Mouse (Mus musculus): ENCODE measurements at regions not wholly inside any gene's neighbourhood (a gene's known extent, or its start where the extent isn't known, plus 50 kb on each side); places are given as distances from the start of the nearest gene placed in this dataset.

DNA sequence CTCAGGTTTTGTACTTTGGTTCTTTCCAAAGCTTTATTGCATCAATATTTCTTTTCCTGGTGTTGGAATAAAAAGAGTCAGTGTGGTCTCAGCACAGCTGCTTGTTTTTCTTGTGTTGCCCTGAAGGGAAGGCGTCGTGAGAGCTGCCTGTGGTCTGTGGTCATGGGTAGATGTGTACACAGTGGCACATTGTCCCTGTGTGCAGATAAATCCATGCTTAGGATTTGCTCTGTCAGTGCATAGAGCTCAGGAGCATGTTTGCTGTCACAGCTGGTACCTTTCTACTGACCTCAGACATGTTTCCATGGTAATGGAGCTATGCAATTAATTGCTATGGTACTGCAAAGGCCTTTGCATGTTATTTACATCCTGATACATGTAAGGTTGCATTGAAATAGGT is 213.5 kb upstream of the Rasgrp1 start:
- DNase-seq (ENCODE audit: low read depth, low spot score), result no peak
- no peak for TF ChIP-seq CHD2 (IDR thresholded peaks at IDR 0.05; ENCODE audit: low read depth, low read length)
- no peak for TF ChIP-seq HCFC1 (IDR thresholded peaks at IDR 0.05; ENCODE audit: borderline replicate concordance, insufficient read depth, low read length)
- TF ChIP-seq MAFK (IDR thresholded peaks at IDR 0.05; ENCODE audit: insufficient read depth, low read depth, low read length), result no peak
- no peak for TF ChIP-seq ZNF384 (IDR thresholded peaks at IDR 0.05; ENCODE audit: low read depth, low read length)
- no peak for TF ChIP-seq ZC3H11A (IDR thresholded peaks at IDR 0.05; ENCODE audit: borderline replicate concordance, low read depth, low read length)
- Histone ChIP-seq H3K4me1 (ENCODE audit: control insufficient read depth in 2 of 2, insufficient read depth in 2 of 2, low read length in 2 of 2, poor library complexity in 1 of 2) (no peaks in the 10 kb centered on the region), H3K9me3 (ENCODE audit: control insufficient read depth, insufficient read depth, low read depth, low read length) (no peaks in the 10 kb centered on the region), H3K4me3 (ENCODE audit: insufficient read depth in 1 of 2, low read depth in 1 of 2, low read length in 2 of 2, poor library complexity in 1 of 2, severe bottlenecking in 1 of 2) (no peak overlapping the region), H3K27ac (ENCODE audit: insufficient read depth, low read depth, low read length, poor library complexity, severe bottlenecking) (no peak overlapping the region), H3K9ac (ENCODE audit: insufficient read depth, low read depth, low read length, poor library complexity, severe bottlenecking) (no peak overlapping the region), H3K36me3 (ENCODE audit: control insufficient read depth, insufficient read depth, low read length, poor library complexity, severe bottlenecking) (no peaks in the 10 kb centered on the region)
- in situ Hi-C loops (cut with MboI; ENCODE audit: low sequenced_read_pairs in 2 of 2, unreplicated experiment in 2 of 2), result no loop called here

DNA sequence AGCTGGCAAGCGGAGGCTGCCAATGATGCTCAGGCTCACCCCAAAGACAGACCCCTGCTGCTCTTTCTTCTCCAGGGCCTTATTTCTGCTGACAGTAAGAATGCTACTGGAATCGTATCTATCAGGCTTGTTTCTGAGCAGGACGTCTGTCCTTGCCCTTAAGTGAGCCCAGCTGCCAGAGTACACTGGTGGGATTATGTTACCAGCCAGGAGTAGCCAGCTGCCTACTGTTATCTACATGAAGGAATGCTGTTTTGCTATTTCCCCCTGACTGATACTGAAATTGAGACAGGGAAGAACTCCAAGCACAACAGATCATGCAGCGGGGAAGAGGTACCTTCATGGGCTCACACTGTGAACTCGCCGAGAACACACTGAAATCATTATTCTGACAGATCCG is 228.2 kb upstream of the Rasgrp1 start:
- Histone ChIP-seq H3K36me3 (ENCODE audit: control insufficient read depth, insufficient read depth, low read length, poor library complexity, severe bottlenecking) (no peaks in the 10 kb centered on the region), H3K4me1 (ENCODE audit: control insufficient read depth in 2 of 2, insufficient read depth in 2 of 2, low read length in 2 of 2, poor library complexity in 1 of 2) (no peaks in the 10 kb centered on the region), H3K9ac (ENCODE audit: insufficient read depth, low read depth, low read length, poor library complexity, severe bottlenecking) (no peak overlapping the region), H3K4me3 (ENCODE audit: insufficient read depth in 1 of 2, low read depth in 1 of 2, low read length in 2 of 2, poor library complexity in 1 of 2, severe bottlenecking in 1 of 2) (no peak overlapping the region), H3K9me3 (ENCODE audit: control insufficient read depth, insufficient read depth, low read depth, low read length) (no peaks in the 10 kb centered on the region), H3K27ac (ENCODE audit: insufficient read depth, low read depth, low read length, poor library complexity, severe bottlenecking) (no peak overlapping the region)
- TF ChIP-seq HCFC1 (IDR thresholded peaks at IDR 0.05; ENCODE audit: borderline replicate concordance, insufficient read depth, low read length) (no peak), ZNF384 (IDR thresholded peaks at IDR 0.05; ENCODE audit: low read depth, low read length) (no peak), ZC3H11A (IDR thresholded peaks at IDR 0.05; ENCODE audit: borderline replicate concordance, low read depth, low read length) (no peak), CHD2 (IDR thresholded peaks at IDR 0.05; ENCODE audit: low read depth, low read length) (no peak)
- no peak for DNase-seq (ENCODE audit: low read depth, low spot score)
- in situ Hi-C loops (cut with MboI; ENCODE audit: low sequenced_read_pairs in 2 of 2, unreplicated experiment in 2 of 2), result no loop called here

DNA sequence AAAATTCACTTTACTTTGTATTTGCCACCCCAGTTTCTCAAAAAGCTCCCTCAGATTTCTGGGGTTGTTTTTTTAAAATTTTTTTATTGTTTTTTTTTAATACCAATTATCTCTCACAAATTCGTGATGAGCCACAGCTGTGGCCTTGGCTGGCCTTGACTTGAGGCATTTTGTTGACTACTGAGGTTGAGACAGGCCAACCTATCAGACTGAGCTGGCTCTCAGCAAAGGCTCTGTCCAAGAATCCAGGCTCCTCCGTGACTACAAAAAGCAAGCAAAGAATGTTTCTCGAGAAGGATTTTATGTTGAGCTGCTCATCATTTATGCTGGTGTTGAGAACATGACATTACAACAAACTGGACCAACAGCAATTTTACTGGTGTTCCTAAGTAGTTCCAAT is 244.6 kb upstream of the Rasgrp1 start:
- in situ Hi-C loops (cut with MboI; ENCODE audit: low sequenced_read_pairs in 2 of 2, unreplicated experiment in 2 of 2), result no loop called here
- no peaks in the 10 kb centered on the region for H3K36me3 ChIP-seq (ENCODE audit: control insufficient read depth, insufficient read depth, low read length, poor library complexity, severe bottlenecking)
- H3K9ac ChIP-seq (ENCODE audit: insufficient read depth, low read depth, low read length, poor library complexity, severe bottlenecking), result no peak overlapping the region
- no peaks in the 10 kb centered on the region for H3K4me1 ChIP-seq (ENCODE audit: control insufficient read depth in 2 of 2, insufficient read depth in 2 of 2, low read length in 2 of 2, poor library complexity in 1 of 2)
- TF ChIP-seq HCFC1 (IDR thresholded peaks at IDR 0.05; ENCODE audit: borderline replicate concordance, insufficient read depth, low read length) (no peak), CHD2 (IDR thresholded peaks at IDR 0.05; ENCODE audit: low read depth, low read length) (no peak), MAFK (IDR thresholded peaks at IDR 0.05; ENCODE audit: insufficient read depth, low read depth, low read length) (no peak), ZNF384 (IDR thresholded peaks at IDR 0.05; ENCODE audit: low read depth, low read length) (no peak), ZC3H11A (IDR thresholded peaks at IDR 0.05; ENCODE audit: borderline replicate concordance, low read depth, low read length) (no peak)
- no peak for DNase-seq (ENCODE audit: low read depth, low spot score)
- H3K27ac ChIP-seq (ENCODE audit: insufficient read depth, low read depth, low read length, poor library complexity, severe bottlenecking), result no peak overlapping the region
- H3K4me3 ChIP-seq (ENCODE audit: insufficient read depth in 1 of 2, low read depth in 1 of 2, low read length in 2 of 2, poor library complexity in 1 of 2, severe bottlenecking in 1 of 2), result no peak overlapping the region
- H3K9me3 ChIP-seq (ENCODE audit: control insufficient read depth, insufficient read depth, low read depth, low read length), result no peaks in the 10 kb centered on the region

DNA sequence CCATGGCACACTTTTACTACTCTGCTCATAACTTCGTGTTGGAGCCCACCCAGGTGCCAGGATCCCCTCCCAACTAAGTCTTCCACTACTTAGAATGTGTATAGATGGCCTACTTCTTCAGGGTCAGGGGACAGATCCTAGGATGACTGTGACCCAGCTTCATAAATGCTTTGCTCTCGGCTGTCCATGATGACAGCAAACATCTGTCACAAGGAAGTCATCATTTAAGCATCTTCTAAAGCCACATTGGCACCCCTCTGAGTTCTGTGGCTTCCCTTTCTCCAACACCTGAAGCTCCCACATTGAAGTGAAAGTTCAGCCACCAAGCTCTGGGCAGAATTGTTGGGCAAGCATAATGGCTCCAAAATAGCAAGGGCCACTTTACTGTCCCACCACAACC is 252.2 kb upstream of the Rasgrp1 start:
- in situ Hi-C loops (cut with MboI; ENCODE audit: low sequenced_read_pairs in 2 of 2, unreplicated experiment in 2 of 2), result no loop called here
- no peaks in the 10 kb centered on the region for H3K4me1 ChIP-seq (ENCODE audit: control insufficient read depth in 2 of 2, insufficient read depth in 2 of 2, low read length in 2 of 2, poor library complexity in 1 of 2)

DNA sequence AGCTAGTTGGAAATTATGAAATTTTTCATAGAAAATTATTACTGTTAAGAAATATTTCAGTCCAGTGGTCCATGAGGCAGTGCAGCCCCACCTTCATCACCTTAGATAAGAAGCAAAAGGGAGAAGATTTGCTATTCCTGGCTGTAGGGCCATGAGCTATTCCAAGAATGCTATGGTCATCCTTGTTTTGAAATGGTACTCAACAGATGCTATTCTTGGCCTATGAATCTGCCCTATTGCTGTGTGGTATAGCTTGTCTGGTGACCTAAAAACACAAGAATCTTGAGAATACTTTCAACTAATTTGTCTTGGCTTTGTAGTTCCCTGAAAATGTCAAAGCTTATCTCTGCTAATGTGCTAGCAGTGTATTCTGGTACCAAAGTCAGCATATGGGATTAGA is 254.8 kb upstream of the Rasgrp1 start:
- Histone ChIP-seq H3K9me3 (ENCODE audit: control insufficient read depth, insufficient read depth, low read depth, low read length) (no peaks in the 10 kb centered on the region), H3K4me3 (ENCODE audit: insufficient read depth in 1 of 2, low read depth in 1 of 2, low read length in 2 of 2, poor library complexity in 1 of 2, severe bottlenecking in 1 of 2) (no peak overlapping the region), H3K27ac (ENCODE audit: insufficient read depth, low read depth, low read length, poor library complexity, severe bottlenecking) (no peak overlapping the region), H3K9ac (ENCODE audit: insufficient read depth, low read depth, low read length, poor library complexity, severe bottlenecking) (no peak overlapping the region), H3K4me1 (ENCODE audit: control insufficient read depth in 2 of 2, insufficient read depth in 2 of 2, low read length in 2 of 2, poor library complexity in 1 of 2) (no peaks in the 10 kb centered on the region), H3K36me3 (ENCODE audit: control insufficient read depth, insufficient read depth, low read length, poor library complexity, severe bottlenecking) (no peaks in the 10 kb centered on the region)
- in situ Hi-C loops (cut with MboI; ENCODE audit: low sequenced_read_pairs in 2 of 2, unreplicated experiment in 2 of 2), result no loop called here
- no peak for TF ChIP-seq CHD2 (IDR thresholded peaks at IDR 0.05; ENCODE audit: low read depth, low read length)
- DNase-seq (ENCODE audit: low read depth, low spot score), result no peak

More for the DNA sequence above, 252.2 kb upstream of the Rasgrp1 start:
- Histone ChIP-seq H3K9me3 (ENCODE audit: control insufficient read depth, insufficient read depth, low read depth, low read length) (no peaks in the 10 kb centered on the region), H3K9ac (ENCODE audit: insufficient read depth, low read depth, low read length, poor library complexity, severe bottlenecking) (no peak overlapping the region), H3K36me3 (ENCODE audit: control insufficient read depth, insufficient read depth, low read length, poor library complexity, severe bottlenecking) (no peaks in the 10 kb centered on the region), H3K4me3 (ENCODE audit: insufficient read depth in 1 of 2, low read depth in 1 of 2, low read length in 2 of 2, poor library complexity in 1 of 2, severe bottlenecking in 1 of 2) (no peak overlapping the region), H3K27ac (ENCODE audit: insufficient read depth, low read depth, low read length, poor library complexity, severe bottlenecking) (no peak overlapping the region)
- DNase-seq (ENCODE audit: low read depth, low spot score), result no peak
- TF ChIP-seq HCFC1 (IDR thresholded peaks at IDR 0.05; ENCODE audit: borderline replicate concordance, insufficient read depth, low read length) (no peak), ZC3H11A (IDR thresholded peaks at IDR 0.05; ENCODE audit: borderline replicate concordance, low read depth, low read length) (no peak), ZNF384 (IDR thresholded peaks at IDR 0.05; ENCODE audit: low read depth, low read length) (no peak), MAFK (IDR thresholded peaks at IDR 0.05; ENCODE audit: insufficient read depth, low read depth, low read length) (no peak), CHD2 (IDR thresholded peaks at IDR 0.05; ENCODE audit: low read depth, low read length) (no peak)
